Mouse (Mus musculus) thymus, postnatal 0 days (tissue): ENCODE results near the gene Cdh11. TPM values are rescaled to one million over a fixed set of nuclear protein-coding genes. Genes with fewer than 3 reads are reported as not detected.
"Not testable (repeated sequence)": the region's sequence is repeated elsewhere in the genome, so short reads cannot be mapped to it uniquely, and the experiment has no call there.

Experiments
- DNase-seq: peaks from one replicate; pipeline ENCODE4 v3.0.0-alpha.2; 2015; ENCODE audit warnings: low spot score
- microRNA-seq: library from miRNA; unstranded; fragments of <30 nt; microRNA quantifications from one replicate; pipeline ENCODE4, GENCODE M21; 2016; ENCODE audit warnings: borderline number of aligned reads
- polyA plus RNA-seq: library from polyadenylated mRNA; unstranded; fragments of >200 nt; fragmentation: Nextera tagmentation; extraction: Ambion mirVana; gene quantifications from 2 replicates; pipeline ENCODE4 v1.2.1, GENCODE M21; 2015

Gene Cdh11
- polyA plus RNA-seq, 1 experiment from 2014 or later = 2.6 TPM

- DNase-seq = no peak
Measured at GRCm38 (mm10) chr8:102715956-102716355, 69.5 kb downstream of the Cdh11 start.

GRCm38 (mm10) chr8:102707305-102707704, 78.1 kb downstream of the Cdh11 start:
- no peak for DNase-seq

GRCm38 (mm10) chr8:102705376-102705905, 80.0 kb downstream of the Cdh11 start:
- DNase-seq = no peak

GRCm38 (mm10) chr8:102700245-102700644, 85.2 kb downstream of the Cdh11 start:
- no peak for DNase-seq

GRCm38 (mm10) chr8:102698232-102698837, 87.1 kb downstream of the Cdh11 start:
- no peak for DNase-seq

- DNase-seq = no peak
Measured at GRCm38 (mm10) chr8:102693465-102693864, 92.0 kb downstream of the Cdh11 start.

DNA sequence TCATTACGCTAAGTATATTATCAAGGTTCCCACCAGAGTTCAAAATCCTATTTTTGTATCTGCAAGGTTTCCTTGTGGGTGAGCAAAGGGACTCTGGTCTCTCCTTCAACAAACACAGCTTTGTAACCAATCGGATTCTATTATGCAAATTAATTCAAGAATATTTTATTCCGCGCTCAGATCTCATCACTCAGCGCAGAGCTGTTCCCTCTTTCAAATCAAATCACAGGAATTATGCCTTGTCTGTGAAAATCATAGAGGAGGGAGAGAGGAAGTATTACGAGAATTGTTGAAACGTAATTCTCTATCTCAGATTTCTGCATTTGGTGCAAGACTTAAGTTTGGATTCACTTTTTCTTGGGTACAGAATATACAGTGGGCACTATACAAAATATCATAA, 100.0 kb downstream of the Cdh11 start:
- DNase-seq = not testable (repeated sequence)

GRCm38 (mm10) chr8:102685023-102685422, 100.4 kb downstream of the Cdh11 start:
- DNase-seq = no peak

GRCm38 (mm10) chr8:102677148-102677547, 108.3 kb downstream of the Cdh11 start:
- DNase-seq = no peak

- not testable (repeated sequence) for DNase-seq
Measured at GRCm38 (mm10) chr8:102664561-102664960, 120.9 kb downstream of the Cdh11 start.

GRCm38 (mm10) chr8:102656529-102656928, 128.9 kb downstream of the Cdh11 start:
- DNase-seq = no peak

DNA sequence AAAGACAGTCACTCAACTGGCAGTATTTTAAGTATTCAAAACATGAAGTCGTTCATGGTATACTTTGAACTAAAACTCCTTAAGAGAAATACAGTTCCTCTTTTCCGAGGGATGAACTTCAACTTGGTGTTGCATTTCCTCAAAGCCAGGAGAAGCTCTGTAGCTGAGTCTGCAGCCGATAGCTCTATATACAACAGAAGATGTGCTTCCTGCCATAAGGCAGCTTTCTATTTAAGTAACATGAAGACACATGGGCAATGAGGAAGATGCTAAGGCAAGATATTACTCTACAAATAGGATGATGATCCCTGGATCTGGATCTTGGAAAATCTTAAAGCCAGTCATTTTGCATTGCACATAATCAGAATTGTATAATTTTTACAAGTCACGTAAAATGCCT, 133.5 kb downstream of the Cdh11 start:
- DNase-seq = no peak

DNA sequence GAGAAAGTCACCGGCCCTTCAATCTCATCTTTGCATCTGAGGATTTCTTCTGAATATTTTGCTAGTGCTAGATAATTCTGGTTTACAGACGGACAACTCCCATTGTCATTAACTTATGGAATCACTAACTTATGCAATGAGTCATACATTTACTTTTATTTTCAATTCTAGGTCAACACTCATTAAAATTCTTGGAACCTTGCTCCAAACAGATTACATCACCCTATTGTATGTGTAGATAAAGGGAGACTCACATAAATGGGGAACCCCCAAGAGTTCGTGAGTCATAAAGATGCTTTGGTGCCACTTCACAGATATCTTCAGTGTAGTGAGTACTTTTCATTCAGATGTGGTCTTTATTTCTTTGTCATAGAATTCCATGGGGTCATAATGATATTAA, 158.3 kb downstream of the Cdh11 start:
- DNase-seq = no peak

DNA sequence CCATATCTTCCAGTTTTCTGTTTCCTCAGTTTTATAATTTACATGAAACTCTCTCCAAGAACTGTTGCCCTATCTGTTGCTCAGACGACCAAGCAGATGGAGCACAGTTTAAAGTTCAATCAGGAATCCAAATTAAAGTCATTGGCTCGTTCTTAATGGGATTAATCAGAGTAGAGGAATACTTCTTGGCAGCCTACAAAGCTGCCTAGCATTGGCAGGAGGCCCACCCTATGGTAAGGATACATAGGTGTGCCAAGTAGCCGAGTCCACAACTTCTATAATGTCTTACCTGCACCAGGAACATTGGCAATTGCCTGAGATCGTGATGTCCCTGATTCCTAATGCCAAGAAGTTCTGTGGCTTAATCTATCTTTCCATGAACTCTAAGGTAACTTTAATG, 173.3 kb downstream of the Cdh11 start:
- DNase-seq = no peak

- no peak for DNase-seq
Measured at GRCm38 (mm10) chr8:102601327-102601726, 184.1 kb downstream of the Cdh11 start.

GRCm38 (mm10) chr8:102596523-102596922, 188.9 kb downstream of the Cdh11 start:
- DNase-seq = no peak

- no peak for DNase-seq
Measured at GRCm38 (mm10) chr8:102593899-102594298, 191.5 kb downstream of the Cdh11 start.

Small RNAs within 50 kb of the gene (microRNA-seq; reads per million reads assigned to microRNA genes)
- gene Gm26301 = not detected
